Mouse (Mus musculus): ENCODE data around the gene Mrgprx1. TPM values are rescaled to one million over a fixed set of nuclear protein-coding genes. Genes with fewer than 3 reads are reported as not detected.

The Mrgprx1 gene
- not detected in 2 replicates for polyA plus RNA-seq (2015; fragmentation: Nextera tagmentation; extraction: Ambion mirVana)

GRCm38 (mm10) chr7:48027497-48027896 is at the start of gene Mrgprx1:
Gene Mrgprx1 (minus strand): TSS chr7:48027597.
- Histone ChIP-seq H3K4me3 (ENCODE audit: low read depth, low read length) (no peak within 1 kb of the TSS), H3K36me3 (ENCODE audit: control insufficient read depth, insufficient read depth, low read length) (no peaks in the 10 kb centered on the region), H3K27ac (replicated peaks) (no peak within 1 kb of the TSS), H3K27me3 (ENCODE audit: control insufficient read depth, insufficient read depth, low read length) (no peaks in the 10 kb centered on the region), H3K4me1 (replicated peaks; ENCODE audit: control insufficient read depth, insufficient read depth) (no peaks in the 10 kb centered on the region), H3K4me2 (replicated peaks; ENCODE audit: low read depth) (no peak within 1 kb of the TSS), H3K9ac (ENCODE audit: low read length) (no peak within 1 kb of the TSS), H3K9me3 (ENCODE audit: control insufficient read depth, low read length) (no peaks in the 10 kb centered on the region)
- DNase-seq (ENCODE audit: low spot score): no peak
- 79% methylated on average over 3 of the region's 3 CpGs for WGBS
- no peak for ATAC-seq (ENCODE audit: low FRiP score, low TSS enrichment)
- TF ChIP-seq EP300 (optimal IDR thresholded peaks at IDR 0.05) (no peak), CTCF (IDR thresholded peaks at IDR 0.05; ENCODE audit: low read depth) (no peak)

- no peak overlapping the region for H3K27ac ChIP-seq (replicated peaks)
- TF ChIP-seq CTCF (IDR thresholded peaks at IDR 0.05; ENCODE audit: low read depth): no peak
- TF ChIP-seq EP300 (optimal IDR thresholded peaks at IDR 0.05): no peak
- no peak overlapping the region for H3K9ac ChIP-seq (ENCODE audit: low read length)
- no peak for ATAC-seq (ENCODE audit: low FRiP score, low TSS enrichment)
- no peak overlapping the region for H3K4me3 ChIP-seq (ENCODE audit: low read depth, low read length)
- no peak for DNase-seq (ENCODE audit: low spot score)
- no peaks in the 10 kb centered on the region for H3K4me1 ChIP-seq (replicated peaks; ENCODE audit: control insufficient read depth, insufficient read depth)
- H3K9me3 ChIP-seq (ENCODE audit: control insufficient read depth, low read length): no peaks in the 10 kb centered on the region
- no peaks in the 10 kb centered on the region for H3K27me3 ChIP-seq (ENCODE audit: control insufficient read depth, insufficient read depth, low read length)
- H3K4me2 ChIP-seq (replicated peaks; ENCODE audit: low read depth): no peak overlapping the region
- no peaks in the 10 kb centered on the region for H3K36me3 ChIP-seq (ENCODE audit: control insufficient read depth, insufficient read depth, low read length)
Observed at GRCm38 (mm10) chr7:48075521-48075920, 48.1 kb upstream of the Mrgprx1 start.

GRCm38 (mm10) chr7:48046475-48047185 is 19.2 kb upstream of the Mrgprx1 start:
- DNase-seq (ENCODE audit: low spot score): no peak
- Histone ChIP-seq H3K4me3 (ENCODE audit: low read depth, low read length) (no peak overlapping the region), H3K36me3 (ENCODE audit: control insufficient read depth, insufficient read depth, low read length) (no peaks in the 10 kb centered on the region), H3K27me3 (ENCODE audit: control insufficient read depth, insufficient read depth, low read length) (no peaks in the 10 kb centered on the region), H3K4me2 (replicated peaks; ENCODE audit: low read depth) (no peak overlapping the region), H3K4me1 (replicated peaks; ENCODE audit: control insufficient read depth, insufficient read depth) (no peaks in the 10 kb centered on the region), H3K9ac (ENCODE audit: low read length) (no peak overlapping the region), H3K27ac (replicated peaks) (no peak overlapping the region), H3K9me3 (ENCODE audit: control insufficient read depth, low read length) (no peaks in the 10 kb centered on the region)
- ATAC-seq (ENCODE audit: low FRiP score, low TSS enrichment): no peak
- TF ChIP-seq CTCF (IDR thresholded peaks at IDR 0.05; ENCODE audit: low read depth) (no peak), EP300 (optimal IDR thresholded peaks at IDR 0.05) (no peak)
- 78% methylated on average over 4 of the region's 4 CpGs for WGBS

DNA sequence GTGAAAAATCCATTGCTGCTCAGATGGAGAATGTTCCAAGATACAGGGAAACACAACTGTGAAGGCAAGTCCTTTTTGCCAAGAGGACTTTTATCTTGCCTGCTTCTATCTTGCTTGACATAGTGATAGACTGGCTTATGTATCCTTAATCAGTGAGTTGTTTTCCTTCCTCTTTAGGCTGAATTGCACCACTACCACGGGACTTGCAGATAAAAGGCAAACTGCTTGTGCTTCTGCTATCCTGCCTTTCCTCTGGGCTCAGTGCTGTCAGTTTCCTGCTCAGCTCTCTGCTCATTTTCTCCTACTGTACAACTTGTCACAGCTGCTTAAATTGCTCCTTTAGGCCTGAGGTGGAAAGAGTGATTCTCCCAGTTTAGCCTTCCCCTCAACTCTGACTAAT is 16.6 kb upstream of the Mrgprx1 start:
- Histone ChIP-seq H3K4me3 (ENCODE audit: low read depth, low read length) (no peak overlapping the region), H3K27ac (replicated peaks) (no peak overlapping the region), H3K9ac (ENCODE audit: low read length) (no peak overlapping the region), H3K9me3 (ENCODE audit: control insufficient read depth, low read length) (no peaks in the 10 kb centered on the region), H3K4me1 (replicated peaks; ENCODE audit: control insufficient read depth, insufficient read depth) (no peaks in the 10 kb centered on the region), H3K36me3 (ENCODE audit: control insufficient read depth, insufficient read depth, low read length) (no peaks in the 10 kb centered on the region), H3K4me2 (replicated peaks; ENCODE audit: low read depth) (no peak overlapping the region), H3K27me3 (ENCODE audit: control insufficient read depth, insufficient read depth, low read length) (no peaks in the 10 kb centered on the region)
- no peak for ATAC-seq (ENCODE audit: low FRiP score, low TSS enrichment)
- WGBS: 39% methylated on average over 1 of the region's 1 CpGs
- TF ChIP-seq CTCF (IDR thresholded peaks at IDR 0.05; ENCODE audit: low read depth): no peak
- no peak for TF ChIP-seq EP300 (optimal IDR thresholded peaks at IDR 0.05)
- DNase-seq (ENCODE audit: low spot score): no peak

- H3K4me2 ChIP-seq (replicated peaks; ENCODE audit: low read depth): no peak overlapping the region
- no peak overlapping the region for H3K4me3 ChIP-seq (ENCODE audit: low read depth, low read length)
- TF ChIP-seq CTCF (IDR thresholded peaks at IDR 0.05; ENCODE audit: low read depth): peak; percentile 26; the same call in 1 of the 2 replicates
- no peak for TF ChIP-seq EP300 (optimal IDR thresholded peaks at IDR 0.05)
- H3K4me1 ChIP-seq (replicated peaks; ENCODE audit: control insufficient read depth, insufficient read depth): no peaks in the 10 kb centered on the region
- DNase-seq (ENCODE audit: low spot score) (no peak), ATAC-seq (ENCODE audit: low FRiP score, low TSS enrichment) (no peak)
- no peak overlapping the region for H3K9ac ChIP-seq (ENCODE audit: low read length)
- 52% methylated on average over 2 of the region's 2 CpGs for WGBS
- H3K27me3 ChIP-seq (ENCODE audit: control insufficient read depth, insufficient read depth, low read length): no peaks in the 10 kb centered on the region
- no peak overlapping the region for H3K27ac ChIP-seq (replicated peaks)
- no peaks in the 10 kb centered on the region for H3K36me3 ChIP-seq (ENCODE audit: control insufficient read depth, insufficient read depth, low read length)
- H3K9me3 ChIP-seq (ENCODE audit: control insufficient read depth, low read length): no peaks in the 10 kb centered on the region
Observed at GRCm38 (mm10) chr7:48017874-48018273, 9.5 kb downstream of the Mrgprx1 start.

GRCm38 (mm10) chr7:47995689-47996088 is 31.7 kb downstream of the Mrgprx1 start:
- Histone ChIP-seq H3K9me3 (ENCODE audit: control insufficient read depth, low read length) (no peaks in the 10 kb centered on the region), H3K9ac (ENCODE audit: low read length) (no peak overlapping the region), H3K36me3 (ENCODE audit: control insufficient read depth, insufficient read depth, low read length) (no peaks in the 10 kb centered on the region), H3K4me2 (replicated peaks; ENCODE audit: low read depth) (no peak overlapping the region), H3K4me1 (replicated peaks; ENCODE audit: control insufficient read depth, insufficient read depth) (no peaks in the 10 kb centered on the region), H3K27ac (replicated peaks) (no peak overlapping the region), H3K4me3 (ENCODE audit: low read depth, low read length) (no peak overlapping the region), H3K27me3 (ENCODE audit: control insufficient read depth, insufficient read depth, low read length) (no peaks in the 10 kb centered on the region)
- DNase-seq (ENCODE audit: low spot score): no peak
- ATAC-seq (ENCODE audit: low FRiP score, low TSS enrichment): no peak
- TF ChIP-seq CTCF (IDR thresholded peaks at IDR 0.05; ENCODE audit: low read depth) (no peak), EP300 (optimal IDR thresholded peaks at IDR 0.05) (no peak)
- WGBS: 69% methylated on average over 3 of the region's 3 CpGs
